Mouse (Mus musculus): ENCODE results near the gene Gstp3. TPM values are rescaled to one million over a fixed set of nuclear protein-coding genes. Genes with fewer than 3 reads are reported as not detected.

Gstp3 gene
- polyA plus RNA-seq, 1 experiment: not detected

DNA sequence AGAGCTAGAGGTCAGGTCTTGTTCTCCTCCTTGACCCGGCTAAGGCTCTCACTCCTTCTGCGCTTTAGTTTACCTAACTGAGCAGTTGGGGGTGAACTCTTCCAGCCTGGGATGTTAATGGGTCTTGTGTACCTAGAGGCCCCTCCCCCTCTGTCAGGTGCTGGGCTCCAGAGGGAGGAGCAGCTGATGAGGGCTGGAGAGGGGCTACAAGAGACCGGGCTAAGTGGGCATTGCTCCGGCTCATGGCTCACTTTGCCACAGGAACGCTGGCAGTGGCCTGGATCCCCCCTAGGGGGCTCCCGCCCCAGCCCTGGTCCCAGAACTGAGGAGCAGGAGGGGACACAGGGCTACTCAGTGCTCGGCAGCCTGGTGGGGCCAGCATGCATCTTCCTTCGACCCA lies 24.5 kb upstream of the Gstp3 start:
- TF ChIP-seq CTCF (IDR thresholded peaks at IDR 0.05; ENCODE audit: insufficient read depth, low read depth, low read length): no peak
- Histone ChIP-seq H3K27ac (ENCODE audit: insufficient read depth, low read depth, low read length) (no peak overlapping the region), H3K4me3 (ENCODE audit: insufficient read depth, low read depth, low read length) (no peak overlapping the region), H3K4me1 (ENCODE audit: control insufficient read depth, insufficient read depth, low read length) (no peaks in the 10 kb centered on the region; the same call in 1 of the 2 replicates)
- 46% methylated on average over 8 of the region's 8 CpGs for WGBS

DNA sequence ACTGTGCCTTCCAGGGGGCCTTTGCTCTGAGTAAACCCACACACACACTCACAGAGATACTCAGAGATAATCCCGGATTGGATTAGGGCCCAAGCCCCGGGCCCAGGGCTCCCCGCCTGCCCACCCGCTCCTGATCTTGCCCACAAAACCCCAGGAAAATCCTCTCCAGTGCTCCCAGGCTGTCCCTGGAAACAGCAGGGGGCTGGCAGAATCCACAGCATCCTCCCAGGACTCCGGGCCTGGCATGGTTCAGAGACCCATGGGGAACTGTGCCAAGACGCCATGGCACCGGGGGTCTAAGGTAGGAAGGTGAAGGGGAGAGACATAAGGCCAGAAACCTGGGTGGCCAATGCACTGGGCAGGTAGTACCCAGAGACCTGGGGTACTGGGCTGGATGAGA lies 23.9 kb upstream of the Gstp3 start:
- H3K4me1 ChIP-seq (ENCODE audit: control insufficient read depth, insufficient read depth, low read length): no peaks in the 10 kb centered on the region; the same call in 1 of the 2 replicates
- H3K27ac ChIP-seq (ENCODE audit: insufficient read depth, low read depth, low read length): no peak overlapping the region
- no peak overlapping the region for H3K4me3 ChIP-seq (ENCODE audit: insufficient read depth, low read depth, low read length)
- WGBS: 76% methylated on average over 7 of the region's 7 CpGs
- TF ChIP-seq POLR2A (IDR thresholded peaks at IDR 0.05; ENCODE audit: insufficient read depth, low read depth, low read length): no peak
- no peak for TF ChIP-seq CTCF (IDR thresholded peaks at IDR 0.05; ENCODE audit: insufficient read depth, low read depth, low read length)

DNA sequence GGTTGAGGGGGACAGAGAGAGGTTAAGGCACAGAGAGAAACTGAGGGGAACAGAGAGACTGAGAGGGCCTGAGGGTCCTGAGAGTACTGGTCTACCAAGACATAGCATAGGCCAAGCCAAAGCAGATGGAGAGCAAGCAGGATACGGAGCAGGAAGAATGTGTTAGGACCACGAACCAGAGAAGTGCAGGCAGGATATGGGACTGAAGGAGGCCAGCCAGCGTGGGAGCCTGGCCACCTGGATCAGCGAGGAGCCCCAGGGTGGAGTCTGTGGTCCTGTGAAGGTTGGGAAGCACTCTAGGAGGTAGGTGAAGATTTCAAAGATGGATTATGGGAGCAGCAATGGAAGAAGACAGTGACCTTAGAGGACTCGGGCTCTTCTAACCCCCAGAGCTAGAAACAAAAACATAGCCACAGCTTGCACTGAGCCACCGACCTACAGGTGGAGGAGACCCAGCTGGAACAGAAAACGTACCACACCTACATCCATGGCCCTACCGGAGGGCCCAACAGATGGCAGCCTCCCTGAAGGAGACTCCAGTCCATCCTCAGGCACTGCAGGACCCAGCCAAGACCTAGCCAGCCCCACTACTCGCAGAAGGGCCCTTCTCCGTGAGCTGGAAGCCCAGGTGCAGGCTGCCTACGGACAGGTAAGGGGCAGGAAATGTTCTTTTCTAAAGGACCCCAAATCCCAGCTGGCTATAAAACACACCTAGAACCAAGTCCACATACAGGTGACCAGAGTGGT lies 23.0 kb upstream of the Gstp3 start:
- no peak overlapping the region for H3K4me3 ChIP-seq (ENCODE audit: insufficient read depth, low read depth, low read length)
- 90% methylated on average over 11 of the region's 11 CpGs for WGBS
- no peaks in the 10 kb centered on the region; the same call in 1 of the 2 replicates for H3K4me1 ChIP-seq (ENCODE audit: control insufficient read depth, insufficient read depth, low read length)
- no peak overlapping the region for H3K27ac ChIP-seq (ENCODE audit: insufficient read depth, low read depth, low read length)
- no peak for TF ChIP-seq CTCF (IDR thresholded peaks at IDR 0.05; ENCODE audit: insufficient read depth, low read depth, low read length)
- no peak for TF ChIP-seq POLR2A (IDR thresholded peaks at IDR 0.05; ENCODE audit: insufficient read depth, low read depth, low read length)

DNA sequence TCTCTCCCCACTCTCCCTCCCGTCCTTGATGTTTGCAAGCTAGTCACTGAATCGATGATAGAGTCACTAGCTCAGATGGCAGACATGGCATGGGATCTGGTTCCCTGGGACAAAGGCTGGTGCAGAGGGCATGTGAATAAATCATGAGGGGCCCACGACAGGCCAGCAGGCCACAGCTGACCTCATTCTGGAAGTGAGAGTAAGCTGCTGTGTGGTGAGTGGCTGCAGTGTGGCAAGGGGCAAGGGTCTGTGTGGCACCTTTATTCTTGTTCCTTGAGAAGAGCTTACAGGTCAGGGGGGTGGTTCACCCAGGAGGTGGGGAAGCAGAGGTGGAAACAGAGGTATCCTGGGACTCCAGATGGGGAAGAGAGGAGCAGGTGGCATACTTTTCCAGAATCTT lies 22.0 kb upstream of the Gstp3 start, which contains the start of gene Cabp2:
Gene Cabp2 (plus strand): TSS at position 185 of the 400 bp plus-strand sequence.
- TF ChIP-seq POLR2A (IDR thresholded peaks at IDR 0.05; ENCODE audit: insufficient read depth, low read depth, low read length) (no peak), CTCF (IDR thresholded peaks at IDR 0.05; ENCODE audit: insufficient read depth, low read depth, low read length) (no peak)
- Histone ChIP-seq H3K4me3 (ENCODE audit: insufficient read depth, low read depth, low read length) (no peak within 1 kb of the TSS), H3K27ac (ENCODE audit: insufficient read depth, low read depth, low read length) (no peak within 1 kb of the TSS), H3K4me1 (ENCODE audit: control insufficient read depth, insufficient read depth, low read length) (no peaks in the 10 kb centered on the region; the same call in 1 of the 2 replicates)
- WGBS: 60% methylated on average over 3 of the region's 3 CpGs

DNA sequence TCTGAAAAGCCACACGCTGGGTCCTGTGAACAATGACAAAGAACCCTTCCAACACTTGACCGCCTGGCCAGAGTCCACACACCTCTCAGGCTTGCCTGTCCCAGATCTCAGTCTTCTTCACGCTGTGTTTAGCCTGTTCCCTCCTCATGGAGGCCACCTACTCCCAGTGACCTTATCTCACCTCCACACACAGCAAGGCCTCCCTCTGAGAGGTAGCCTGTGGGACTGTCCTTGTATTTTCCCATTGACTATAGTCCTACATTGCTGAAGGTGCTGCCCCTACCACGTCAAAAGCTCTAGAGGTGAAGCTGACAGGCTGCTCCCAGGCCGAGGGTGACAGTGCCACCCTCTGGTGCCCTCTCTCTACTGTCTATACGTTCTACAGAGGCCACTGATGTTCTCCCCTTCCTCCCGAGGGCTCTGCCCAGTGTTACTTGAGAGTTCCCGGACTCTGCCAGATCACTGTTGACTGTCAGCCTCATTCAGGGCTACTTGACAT lies 21.2 kb upstream of the Gstp3 start:
- WGBS: 73% methylated on average over 8 of the region's 8 CpGs

DNA sequence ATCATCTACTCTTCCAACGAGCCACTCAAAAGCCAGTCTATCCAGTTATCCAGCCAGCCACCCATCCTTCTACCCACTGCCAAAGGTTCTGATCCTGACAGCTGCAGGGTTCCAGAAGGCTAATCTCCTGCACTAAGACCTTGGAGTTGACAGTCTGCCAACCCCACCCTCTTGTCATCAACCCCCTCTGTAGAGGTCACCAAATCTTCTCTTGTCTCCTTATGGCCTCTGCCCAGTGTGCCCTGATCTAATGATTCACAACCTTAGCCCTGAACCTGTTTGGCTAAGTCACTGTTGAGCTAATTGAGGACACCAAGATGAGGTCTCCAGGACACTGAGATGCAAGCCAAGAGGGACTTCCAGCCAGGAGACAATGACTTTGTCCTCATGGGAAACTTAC lies 20.2 kb upstream of the Gstp3 start:
- TF ChIP-seq POLR2A (IDR thresholded peaks at IDR 0.05; ENCODE audit: insufficient read depth, low read depth, low read length): no peak
- TF ChIP-seq CTCF (IDR thresholded peaks at IDR 0.05; ENCODE audit: insufficient read depth, low read depth, low read length): no peak
- no peak overlapping the region for H3K27ac ChIP-seq (ENCODE audit: insufficient read depth, low read depth, low read length)
- no peaks in the 10 kb centered on the region; the same call in 1 of the 2 replicates for H3K4me1 ChIP-seq (ENCODE audit: control insufficient read depth, insufficient read depth, low read length)
- WGBS: 77% methylated on average over 1 of the region's 1 CpGs
- no peak overlapping the region for H3K4me3 ChIP-seq (ENCODE audit: insufficient read depth, low read depth, low read length)

More for the DNA sequence above, 21.2 kb upstream of the Gstp3 start:
- Histone ChIP-seq H3K27ac (ENCODE audit: insufficient read depth, low read depth, low read length) (no peak overlapping the region), H3K4me3 (ENCODE audit: insufficient read depth, low read depth, low read length) (no peak overlapping the region), H3K4me1 (ENCODE audit: control insufficient read depth, insufficient read depth, low read length) (no peaks in the 10 kb centered on the region; the same call in 1 of the 2 replicates)
- TF ChIP-seq POLR2A (IDR thresholded peaks at IDR 0.05; ENCODE audit: insufficient read depth, low read depth, low read length): no peak
- TF ChIP-seq CTCF (IDR thresholded peaks at IDR 0.05; ENCODE audit: insufficient read depth, low read depth, low read length): no peak

DNA sequence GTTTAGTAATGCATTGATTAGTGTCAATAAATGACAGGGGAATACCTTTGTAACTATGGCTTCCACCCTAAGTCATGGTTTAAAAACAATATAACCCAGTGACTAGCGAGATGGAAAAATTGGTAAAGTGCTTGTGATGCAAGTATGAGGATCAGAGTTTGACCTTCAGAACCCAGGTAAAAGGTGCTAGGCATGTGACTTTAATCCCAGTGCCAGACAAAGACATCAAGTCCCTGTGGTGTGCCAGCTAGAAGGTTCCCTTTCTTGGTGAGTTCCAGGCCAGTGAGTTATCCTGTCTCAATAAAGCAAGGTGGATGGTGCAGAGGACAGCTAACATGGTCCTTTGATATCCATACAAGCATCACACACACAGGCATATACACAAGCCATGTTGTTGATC lies 16.2 kb upstream of the Gstp3 start:
- no peaks in the 10 kb centered on the region; the same call in 1 of the 2 replicates for H3K4me1 ChIP-seq (ENCODE audit: control insufficient read depth, insufficient read depth, low read length)
- H3K4me3 ChIP-seq (ENCODE audit: insufficient read depth, low read depth, low read length): no peak overlapping the region
- no peak for TF ChIP-seq CTCF (IDR thresholded peaks at IDR 0.05; ENCODE audit: insufficient read depth, low read depth, low read length)
- TF ChIP-seq POLR2A (IDR thresholded peaks at IDR 0.05; ENCODE audit: insufficient read depth, low read depth, low read length): no peak
- no peak overlapping the region for H3K27ac ChIP-seq (ENCODE audit: insufficient read depth, low read depth, low read length)
- 92% methylated on average over 1 of the region's 1 CpGs for WGBS

DNA sequence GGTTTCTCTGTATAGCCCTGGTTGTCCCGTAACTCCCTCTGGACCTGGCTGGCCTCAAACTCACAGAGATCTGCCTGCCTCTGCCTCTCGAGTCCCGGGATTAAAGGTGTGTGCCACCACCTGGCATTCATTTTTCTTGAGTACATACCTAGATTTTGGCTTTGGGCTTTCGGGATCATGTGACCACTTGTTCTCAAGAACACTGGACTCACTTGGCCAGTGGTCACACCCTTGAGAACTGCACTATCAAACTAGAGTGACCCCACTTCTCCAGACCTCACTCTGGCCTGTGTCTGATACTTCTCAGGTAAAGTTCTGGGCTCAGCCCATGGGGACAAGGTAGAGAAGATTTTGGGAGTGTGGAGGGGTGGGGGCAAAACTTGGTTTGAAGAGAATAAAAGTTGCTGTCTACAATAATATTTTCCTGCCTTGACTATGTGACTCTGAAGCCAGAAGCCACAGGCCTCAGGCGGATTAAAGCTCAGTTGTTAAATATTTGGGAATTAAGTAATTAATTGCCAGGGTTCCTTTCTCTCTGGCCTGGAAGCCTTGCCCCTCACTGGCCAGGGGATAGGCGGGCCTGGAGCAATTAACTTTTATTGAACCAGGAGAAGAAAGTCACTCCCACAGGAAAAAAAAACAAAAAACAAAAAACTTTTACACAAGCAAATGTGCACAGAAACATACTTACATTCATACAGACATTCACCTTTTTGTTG lies 13.5 kb upstream of the Gstp3 start:
- no peak overlapping the region for H3K27ac ChIP-seq (ENCODE audit: insufficient read depth, low read depth, low read length)
- 81% methylated on average over 6 of the region's 6 CpGs for WGBS
- no peak for TF ChIP-seq CTCF (IDR thresholded peaks at IDR 0.05; ENCODE audit: insufficient read depth, low read depth, low read length)
- TF ChIP-seq POLR2A (IDR thresholded peaks at IDR 0.05; ENCODE audit: insufficient read depth, low read depth, low read length): no peak
- no peaks in the 10 kb centered on the region for H3K4me1 ChIP-seq (ENCODE audit: control insufficient read depth, insufficient read depth, low read length)
- H3K4me3 ChIP-seq (ENCODE audit: insufficient read depth, low read depth, low read length): no peak overlapping the region

DNA sequence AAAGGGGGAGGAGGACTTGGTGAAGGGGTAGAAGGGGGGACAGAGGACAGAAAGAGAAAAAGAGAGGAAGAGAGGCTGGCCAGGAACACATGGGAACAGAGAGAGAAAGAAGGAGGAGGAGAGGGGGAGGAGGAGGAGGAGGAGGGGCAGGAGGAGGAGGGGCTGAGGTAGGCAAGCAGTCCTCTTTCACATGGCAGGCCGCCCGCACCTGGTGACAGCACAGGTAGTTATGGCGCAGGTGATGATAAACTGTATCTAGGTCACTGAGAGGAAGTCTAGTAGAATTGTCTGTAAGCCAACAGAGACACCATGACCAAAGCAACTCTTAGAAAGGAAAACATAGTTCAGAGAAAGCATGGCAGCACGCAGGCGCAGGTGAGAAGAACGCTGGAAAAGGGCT lies 12.0 kb upstream of the Gstp3 start:
- no peak overlapping the region for H3K27ac ChIP-seq (ENCODE audit: insufficient read depth, low read depth, low read length)

More for the DNA sequence above, 12.0 kb upstream of the Gstp3 start:
- peaks cover 4% of the 10 kb centered on the region; the same call in 1 of the 2 replicates for H3K4me1 ChIP-seq (ENCODE audit: control insufficient read depth, insufficient read depth, low read length)
- no peak for TF ChIP-seq POLR2A (IDR thresholded peaks at IDR 0.05; ENCODE audit: insufficient read depth, low read depth, low read length)
- no peak for TF ChIP-seq CTCF (IDR thresholded peaks at IDR 0.05; ENCODE audit: insufficient read depth, low read depth, low read length)
- 93% methylated on average over 6 of the region's 6 CpGs for WGBS
- H3K4me3 ChIP-seq (ENCODE audit: insufficient read depth, low read depth, low read length): no peak overlapping the region
